Mouse (Mus musculus): ENCODE data around the gene Tmem255a. TPM values are rescaled to one million over a fixed set of nuclear protein-coding genes. Genes with fewer than 3 reads are reported as not detected.
"Not testable (repeated sequence)": the region's sequence is repeated elsewhere in the genome, so short reads cannot be mapped to it uniquely, and the experiment has no call there.

Tmem255a gene
- polyA plus RNA-seq, 1 experiment from 2014 or later = 16.2 TPM

DNA sequence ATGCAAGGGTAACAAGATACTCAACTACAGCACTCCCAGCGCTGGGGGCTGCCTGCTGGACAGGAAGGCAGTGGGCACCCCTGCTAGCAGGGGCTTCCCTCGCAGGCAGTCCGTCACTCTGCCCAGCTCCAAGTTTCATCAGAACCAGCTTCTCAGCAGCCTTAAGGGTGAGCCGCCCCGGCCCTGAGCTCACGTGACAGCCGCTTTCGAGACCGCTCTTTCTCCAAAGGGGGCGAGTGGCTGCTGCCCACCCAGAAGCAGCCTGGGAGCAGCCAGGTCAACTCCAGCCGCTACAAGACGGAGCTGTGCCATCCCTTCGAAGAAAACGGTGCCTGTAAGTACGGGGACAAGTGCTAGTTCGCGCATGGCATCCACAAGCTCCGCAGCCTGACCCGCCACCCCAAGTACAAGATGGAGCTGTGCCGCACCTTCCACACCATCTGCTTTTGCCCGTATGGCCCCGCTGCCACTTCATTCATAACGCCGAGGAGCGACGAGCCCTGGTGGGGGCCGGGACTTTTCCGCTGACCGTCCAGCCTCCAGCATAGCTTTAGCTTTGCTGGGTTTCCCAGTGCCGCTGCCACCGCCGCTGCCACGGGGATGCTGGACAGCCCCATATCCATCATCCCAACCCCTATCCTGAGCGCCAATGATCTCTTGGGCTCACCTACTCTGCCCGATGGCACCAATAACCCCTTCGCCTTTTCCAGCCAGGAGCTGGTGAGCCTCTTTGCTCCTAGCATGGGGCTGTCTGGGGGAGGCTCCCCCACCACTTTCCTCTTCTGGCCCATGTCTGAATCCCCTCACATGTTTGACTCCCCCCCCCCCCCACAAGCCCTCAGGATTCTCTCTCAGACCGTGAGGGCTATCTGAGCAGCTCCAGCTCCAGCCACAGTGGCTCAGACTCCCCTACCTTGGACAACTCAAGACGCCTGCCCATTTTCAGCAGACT is 71.3 kb downstream of the Tmem255a start:
- peak; percentile 89 for DNase-seq (ENCODE audit: low spot score, missing footprints)
- Histone ChIP-seq H3K4me3 (ENCODE audit: low read depth, low read length) (peak overlapping the region; percentile 32), H3K4me2 (peak overlapping the region; percentile 56), H3K27me3 (ENCODE audit: control insufficient read depth, insufficient read depth, low read length) (no peaks in the 10 kb centered on the region), H3K9ac (ENCODE audit: low read length) (peak overlapping the region; percentile 44; the same call in 1 of the 2 replicates), H3K27ac (ENCODE audit: low read depth, low read length) (no peak overlapping the region), H3K36me3 (ENCODE audit: control insufficient read depth, insufficient read depth, low read length) (no peaks in the 10 kb centered on the region), H3K4me1 (ENCODE audit: control insufficient read depth, insufficient read depth, low read length) (no peaks in the 10 kb centered on the region), H3K9me3 (ENCODE audit: control insufficient read depth, low read length) (no peaks in the 10 kb centered on the region)
- ATAC-seq (ENCODE audit: low FRiP score) = peak; percentile 80
- 24% methylated on average over 37 of the region's 38 CpGs for whole genome bisulfite sequencing

DNA sequence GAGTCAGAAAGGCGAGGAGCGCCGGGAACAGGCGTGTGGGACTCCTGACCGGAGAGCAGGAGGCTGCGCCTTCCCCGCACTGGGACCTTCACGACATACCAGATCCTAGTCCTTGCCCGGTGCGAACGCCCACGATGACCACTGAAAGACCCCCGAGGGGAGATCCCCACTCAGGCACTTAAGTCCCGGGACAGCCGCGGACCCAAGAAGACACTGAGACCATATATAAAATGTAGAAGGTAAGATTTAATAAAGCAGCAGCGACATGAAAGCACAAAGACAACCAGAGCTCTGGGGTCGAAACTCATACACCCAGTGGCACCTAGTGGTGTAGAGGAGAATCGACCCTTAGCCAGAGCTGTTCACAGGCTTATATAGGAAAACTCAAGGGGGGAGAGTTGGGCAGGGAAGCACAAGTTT is 72.3 kb downstream of the Tmem255a start:
- H3K27me3 ChIP-seq (ENCODE audit: control insufficient read depth, insufficient read depth, low read length); H3K9me3 ChIP-seq (ENCODE audit: control insufficient read depth, low read length); H3K36me3 ChIP-seq (ENCODE audit: control insufficient read depth, insufficient read depth, low read length); H3K27ac ChIP-seq (ENCODE audit: low read depth, low read length); H3K9ac ChIP-seq (ENCODE audit: low read length); H3K4me1 ChIP-seq (ENCODE audit: control insufficient read depth, insufficient read depth, low read length): not testable (repeated sequence)
- WGBS = 30% methylated on average over 19 of the region's 19 CpGs
- H3K4me2 ChIP-seq = peak overlapping the region; percentile 22; the same call in 1 of the 2 replicates
- H3K4me3 ChIP-seq (ENCODE audit: low read depth, low read length) = peak overlapping the region; percentile 18; the same call in 1 of the 2 replicates
- DNase-seq (ENCODE audit: low spot score, missing footprints) (peak; percentile 92), ATAC-seq (ENCODE audit: low FRiP score) (peak; percentile 75)

DNA sequence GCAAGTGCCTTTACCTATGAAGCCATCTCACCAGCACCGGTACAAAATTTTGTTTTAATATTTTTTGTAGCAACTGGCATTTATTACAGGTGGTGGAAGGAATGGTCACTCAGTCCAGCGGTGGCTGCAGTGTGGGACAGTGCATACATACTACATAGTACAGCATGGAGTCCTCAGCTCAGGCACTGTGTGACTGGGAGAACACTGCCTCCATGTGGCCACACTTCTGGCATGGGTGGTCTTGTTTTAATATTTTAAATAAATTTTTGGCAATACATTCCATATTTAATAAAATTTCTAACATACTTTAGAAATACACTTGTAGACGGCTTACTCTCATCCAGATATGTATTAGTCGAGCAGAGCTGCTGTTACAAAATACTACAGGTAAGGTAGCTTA is 85.6 kb downstream of the Tmem255a start:
- DNase-seq (ENCODE audit: low spot score, missing footprints) = no peak
- no peak for ATAC-seq (ENCODE audit: low FRiP score)
- 76% methylated on average over 4 of the region's 4 CpGs for WGBS

DNA sequence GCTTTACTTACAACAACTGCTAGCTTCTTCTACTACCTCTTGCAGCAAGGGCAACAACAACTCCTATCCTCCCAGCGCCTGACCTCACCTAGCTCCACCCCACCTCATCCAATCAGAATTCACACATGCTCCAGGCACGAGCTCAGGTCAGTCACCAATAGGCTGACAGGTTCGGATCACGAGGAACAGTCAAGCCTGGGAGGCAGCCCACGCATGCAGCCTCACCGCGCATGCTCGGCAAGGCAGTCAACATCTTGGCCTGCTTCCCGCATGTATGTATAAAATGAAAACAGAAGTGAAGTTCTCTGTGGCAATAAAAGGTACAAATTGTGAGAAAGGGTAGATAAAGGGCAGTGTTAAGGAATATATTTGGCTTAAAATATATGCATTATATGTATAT is 86.2 kb downstream of the Tmem255a start:
- Histone ChIP-seq H3K4me1 (ENCODE audit: control insufficient read depth, insufficient read depth, low read length) (no peaks in the 10 kb centered on the region), H3K9ac (ENCODE audit: low read length) (no peak overlapping the region), H3K4me2 (no peak overlapping the region), H3K36me3 (ENCODE audit: control insufficient read depth, insufficient read depth, low read length) (no peaks in the 10 kb centered on the region), H3K27me3 (ENCODE audit: control insufficient read depth, insufficient read depth, low read length) (no peaks in the 10 kb centered on the region), H3K27ac (ENCODE audit: low read depth, low read length) (no peak overlapping the region), H3K9me3 (ENCODE audit: control insufficient read depth, low read length) (no peaks in the 10 kb centered on the region), H3K4me3 (ENCODE audit: low read depth, low read length) (no peak overlapping the region)
- DNase-seq (ENCODE audit: low spot score, missing footprints) = no peak
- ATAC-seq (ENCODE audit: low FRiP score) = no peak
- WGBS = 83% methylated on average over 9 of the region's 9 CpGs

More for the DNA sequence above, 85.6 kb downstream of the Tmem255a start:
- H3K4me1 ChIP-seq (ENCODE audit: control insufficient read depth, insufficient read depth, low read length) = no peaks in the 10 kb centered on the region
- no peaks in the 10 kb centered on the region for H3K9me3 ChIP-seq (ENCODE audit: control insufficient read depth, low read length)
- no peak overlapping the region for H3K4me3 ChIP-seq (ENCODE audit: low read depth, low read length)
- H3K27ac ChIP-seq (ENCODE audit: low read depth, low read length) = no peak overlapping the region
- no peak overlapping the region for H3K9ac ChIP-seq (ENCODE audit: low read length)
- no peak overlapping the region for H3K4me2 ChIP-seq
- H3K36me3 ChIP-seq (ENCODE audit: control insufficient read depth, insufficient read depth, low read length) = no peaks in the 10 kb centered on the region
- no peaks in the 10 kb centered on the region for H3K27me3 ChIP-seq (ENCODE audit: control insufficient read depth, insufficient read depth, low read length)

DNA sequence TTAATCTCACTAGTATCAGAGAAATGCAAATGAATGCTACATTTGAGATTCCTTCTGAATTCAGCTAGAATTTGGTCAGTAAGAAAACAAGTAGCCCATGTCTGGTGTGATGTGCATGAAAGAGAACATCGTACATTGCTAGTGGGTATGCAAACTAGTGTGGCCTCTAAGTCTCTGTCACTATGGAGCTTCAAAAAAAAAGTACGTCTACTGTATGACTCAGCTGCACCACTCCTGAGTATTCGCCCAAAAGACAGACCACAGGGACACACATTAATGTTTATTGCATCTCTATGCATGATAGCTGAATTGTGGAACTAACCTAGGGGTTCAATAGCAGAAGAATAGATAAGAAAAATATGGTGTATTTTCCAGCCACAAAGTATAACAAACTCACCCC is 86.9 kb downstream of the Tmem255a start:
- 87% methylated on average over 3 of the region's 3 CpGs for WGBS
- no peaks in the 10 kb centered on the region for H3K27me3 ChIP-seq (ENCODE audit: control insufficient read depth, insufficient read depth, low read length)
- H3K27ac ChIP-seq (ENCODE audit: low read depth, low read length) = no peak overlapping the region
- no peak overlapping the region for H3K4me2 ChIP-seq
- no peaks in the 10 kb centered on the region for H3K9me3 ChIP-seq (ENCODE audit: control insufficient read depth, low read length)
- no peaks in the 10 kb centered on the region for H3K4me1 ChIP-seq (ENCODE audit: control insufficient read depth, insufficient read depth, low read length)
- DNase-seq (ENCODE audit: low spot score, missing footprints) (no peak), ATAC-seq (ENCODE audit: low FRiP score) (no peak)
- no peaks in the 10 kb centered on the region for H3K36me3 ChIP-seq (ENCODE audit: control insufficient read depth, insufficient read depth, low read length)
- no peak overlapping the region for H3K9ac ChIP-seq (ENCODE audit: low read length)
- no peak overlapping the region for H3K4me3 ChIP-seq (ENCODE audit: low read depth, low read length)

GRCm38 (mm10) chrX:38159097-38159496 is 93.1 kb downstream of the Tmem255a start:
- no peaks in the 10 kb centered on the region for H3K9me3 ChIP-seq (ENCODE audit: control insufficient read depth, low read length)
- H3K4me1 ChIP-seq (ENCODE audit: control insufficient read depth, insufficient read depth, low read length) = no peaks in the 10 kb centered on the region
- H3K27me3 ChIP-seq (ENCODE audit: control insufficient read depth, insufficient read depth, low read length) = no peaks in the 10 kb centered on the region
- no peak overlapping the region for H3K9ac ChIP-seq (ENCODE audit: low read length)
- no peak overlapping the region for H3K4me3 ChIP-seq (ENCODE audit: low read depth, low read length)
- no peak overlapping the region for H3K4me2 ChIP-seq
- WGBS = 62% methylated on average over 1 of the region's 1 CpGs
- ATAC-seq (ENCODE audit: low FRiP score) (no peak), DNase-seq (ENCODE audit: low spot score, missing footprints) (no peak)
- no peak overlapping the region for H3K27ac ChIP-seq (ENCODE audit: low read depth, low read length)
- no peaks in the 10 kb centered on the region for H3K36me3 ChIP-seq (ENCODE audit: control insufficient read depth, insufficient read depth, low read length)

Small RNA genes lying within 50 kb of the gene (microRNA-seq; reads per million reads assigned to microRNA genes)
- gene Mir3110 = 1.9 reads per million, percentile 3 among the genes with 10 or more reads in this experiment

Other genes starting within 250 kb of the Tmem255a start
- gene Btg1-ps1, start 233.6 kb downstream of the Tmem255a start, polyA plus RNA-seq (2014; fragmentation: Nextera tagmentation; extraction: Ambion mirVana) = not detected in 2 replicates
- not detected in 2 replicates for gene Btg1-ps2, start 209.3 kb downstream of the Tmem255a start, polyA plus RNA-seq (2014; fragmentation: Nextera tagmentation; extraction: Ambion mirVana)
- gene Rhox10, start 186.0 kb downstream of the Tmem255a start, polyA plus RNA-seq (2014; fragmentation: Nextera tagmentation; extraction: Ambion mirVana) = not detected in 2 replicates
- not detected in 2 replicates for gene Rhox11, start 167.3 kb downstream of the Tmem255a start, polyA plus RNA-seq (2014; fragmentation: Nextera tagmentation; extraction: Ambion mirVana)
- not detected in 2 replicates for gene Rhox12, start 141.5 kb downstream of the Tmem255a start, polyA plus RNA-seq (2014; fragmentation: Nextera tagmentation; extraction: Ambion mirVana)
- gene Rhox13, start 131.2 kb downstream of the Tmem255a start, polyA plus RNA-seq (2014; fragmentation: Nextera tagmentation; extraction: Ambion mirVana) = not detected in 2 replicates
- gene Zbtb33, start 62.6 kb downstream of the Tmem255a start, polyA plus RNA-seq (2014; fragmentation: Nextera tagmentation; extraction: Ambion mirVana) = 9.2 and 10.7 TPM in 2 replicates
- gene Atp1b4, start 63.7 kb upstream of the Tmem255a start, polyA plus RNA-seq (2014; fragmentation: Nextera tagmentation; extraction: Ambion mirVana) = not detected in 2 replicates
- 90.1 and 98.7 TPM in 2 replicates for gene Lamp2, start 204.0 kb upstream of the Tmem255a start, polyA plus RNA-seq (2014; fragmentation: Nextera tagmentation; extraction: Ambion mirVana)

Data from midbrain, embryonic 11.5 days (tissue).